Mouse (Mus musculus) forebrain, embryonic 16.5 days (tissue): ENCODE measurements around the gene Maats1. TPM values are rescaled to one million over a fixed set of nuclear protein-coding genes. Genes with fewer than 3 reads are reported as not detected.

Experiments
- ATAC-seq: fragments of 200-750 bp; cut with Nextera tagmentation; 2 replicates; pipeline ENCODE4 v1.8.0; 2017; ENCODE audit warnings: mild to moderate bottlenecking, moderate library complexity
- H3K27ac ChIP-seq: fragments of 300-500 bp; sonication (generic); 2 replicates; pipeline ENCODE4 v1.5.1; 2014; ENCODE audit warnings: low read length, control low read depth
- H3K27me3 ChIP-seq: fragments of 300-500 bp; sonication (generic); replicated peaks from 2 replicates; pipeline ENCODE4 v1.6.1; 2014; ENCODE audit warnings: low read length; ENCODE audit not compliant: control insufficient read depth, insufficient read depth
- H3K36me3 ChIP-seq: fragments of 300-500 bp; sonication (generic); 2 replicates; pipeline ENCODE4 v1.6.1; 2014; ENCODE audit not compliant: control insufficient read depth, insufficient read depth
- H3K4me1 ChIP-seq: fragments of 300-500 bp; sonication (generic); replicated peaks from 2 replicates; pipeline ENCODE4 v1.6.1; 2014; ENCODE audit warnings: low read length; ENCODE audit not compliant: control insufficient read depth, insufficient read depth
- H3K4me2 ChIP-seq: fragments of 300-500 bp; sonication (generic); 2 replicates; pipeline ENCODE4 v1.6.1; 2014; ENCODE audit warnings: mild to moderate bottlenecking, low read length, control low read depth
- H3K4me3 ChIP-seq: fragments of 300-500 bp; sonication (generic); replicated peaks from 2 replicates; pipeline ENCODE4 v1.5.1; 2014; ENCODE audit warnings: mild to moderate bottlenecking, low read length, control low read depth
- H3K9ac ChIP-seq: fragments of 300-500 bp; sonication (generic); replicated peaks from 2 replicates; pipeline ENCODE4 v1.6.1; 2014; ENCODE audit warnings: low read depth, low read length, control low read depth
- H3K9me3 ChIP-seq: fragments of 300-500 bp; sonication (generic); 2 replicates; pipeline ENCODE4 v1.6.1; 2016; ENCODE audit warnings: low read length; ENCODE audit not compliant: control insufficient read depth
- WGBS: fragments of 180-500 bp; shearing (Covaris S2); extraction: QIAGEN DNeasy Blood & Tissue Kit; methylation state at CpG from one replicate; pipeline ENCODE4 v1.1.7; 2014; 5-methylcytosine and 5-hydroxymethylcytosine counted together
- polyA plus RNA-seq: library from polyadenylated mRNA; unstranded; fragments of >200 nt; fragmentation: Nextera tagmentation; extraction: Ambion mirVana; gene quantifications from 2 replicates; pipeline ENCODE4 v1.2.1, GENCODE M21; 2015

Gene Maats1
- polyA plus RNA-seq, 1 experiment from 2014 or later = 0.66 TPM

DNA sequence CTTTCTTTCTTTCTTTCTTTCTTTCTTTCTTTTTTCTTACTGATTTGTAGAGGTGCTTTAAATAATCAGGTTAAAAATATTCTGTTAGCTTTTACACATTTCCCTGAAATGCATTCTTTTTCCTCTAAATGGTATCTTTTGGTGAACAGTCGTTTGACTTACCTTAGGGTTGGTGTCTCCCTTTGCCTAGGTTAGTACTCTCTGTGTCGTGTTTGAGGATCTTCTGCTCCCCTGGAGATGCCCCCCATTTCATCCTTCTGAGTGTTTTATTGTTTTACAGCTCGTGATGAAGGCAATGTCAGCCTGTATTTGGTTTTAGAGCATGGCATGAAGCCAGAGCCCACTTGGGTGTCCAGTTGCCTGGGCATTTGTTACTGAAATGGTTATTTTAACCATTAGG, 37.5 kb upstream of the Maats1 start:
- peaks cover 12% of the 10 kb centered on the region for H3K4me1 ChIP-seq
- ATAC-seq = no peak
- no peaks in the 10 kb centered on the region for H3K27me3 ChIP-seq
- H3K9ac ChIP-seq = no peak overlapping the region
- H3K27ac ChIP-seq = no peak overlapping the region
- H3K4me2 ChIP-seq = no peak overlapping the region
- H3K4me3 ChIP-seq = no peak overlapping the region
- no peaks in the 10 kb centered on the region for H3K36me3 ChIP-seq
- WGBS = 51% methylated on average over 3 of the region's 3 CpGs
- H3K9me3 ChIP-seq = no peaks in the 10 kb centered on the region

DNA sequence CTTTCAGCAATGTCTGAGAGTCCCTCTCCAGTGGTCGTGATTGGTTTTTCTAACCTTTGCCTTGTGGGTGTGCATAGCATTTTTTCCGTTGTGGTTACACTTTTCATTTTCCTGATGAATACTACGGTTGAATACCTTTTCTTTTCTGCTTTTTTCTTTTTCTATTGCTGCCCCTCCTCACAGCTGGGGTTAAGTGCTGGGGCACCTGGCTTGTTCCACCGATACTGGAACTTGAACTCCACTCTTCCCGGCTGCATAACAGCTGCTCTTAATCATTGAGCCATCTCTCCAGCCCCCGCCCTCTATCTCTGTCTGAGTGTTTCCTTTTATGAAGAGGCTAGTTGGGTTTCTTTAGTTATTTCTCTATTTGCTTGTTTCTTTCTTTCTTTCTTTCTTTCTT, 37.1 kb upstream of the Maats1 start:
- 61% methylated on average over 6 of the region's 6 CpGs for WGBS
- Histone ChIP-seq H3K9me3 (no peaks in the 10 kb centered on the region), H3K4me3 (no peak overlapping the region), H3K27ac (no peak overlapping the region), H3K4me1 (peaks cover 12% of the 10 kb centered on the region), H3K36me3 (no peaks in the 10 kb centered on the region), H3K9ac (no peak overlapping the region), H3K27me3 (no peaks in the 10 kb centered on the region), H3K4me2 (no peak overlapping the region)
- no peak for ATAC-seq

DNA sequence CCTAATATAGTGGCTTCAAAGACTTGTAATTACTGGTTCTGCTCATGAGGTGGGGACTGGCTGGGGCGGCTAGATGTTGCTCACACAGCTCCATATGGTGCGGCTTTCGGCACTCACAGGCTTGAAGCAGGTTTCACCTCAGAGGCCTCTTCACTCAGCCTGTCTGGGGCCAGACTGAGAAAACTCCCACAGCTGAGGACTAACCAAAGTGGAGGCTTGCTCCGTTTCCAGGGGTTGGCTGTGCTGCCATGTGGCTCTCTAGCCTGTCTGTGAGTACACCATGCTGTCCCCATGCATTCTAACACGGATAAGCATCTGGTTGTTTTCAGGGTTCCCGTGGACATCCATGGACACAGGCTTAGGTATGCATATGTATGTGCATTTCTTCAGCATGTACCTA, 36.6 kb upstream of the Maats1 start:
- H3K36me3 ChIP-seq = no peaks in the 10 kb centered on the region
- H3K4me3 ChIP-seq = no peak overlapping the region
- no peak overlapping the region for H3K4me2 ChIP-seq
- no peaks in the 10 kb centered on the region for H3K9me3 ChIP-seq
- ATAC-seq = no peak
- WGBS = 83% methylated on average over 6 of the region's 6 CpGs
- H3K9ac ChIP-seq = no peak overlapping the region
- H3K27me3 ChIP-seq = no peaks in the 10 kb centered on the region
- no peak overlapping the region for H3K27ac ChIP-seq
- peaks cover 12% of the 10 kb centered on the region for H3K4me1 ChIP-seq

DNA sequence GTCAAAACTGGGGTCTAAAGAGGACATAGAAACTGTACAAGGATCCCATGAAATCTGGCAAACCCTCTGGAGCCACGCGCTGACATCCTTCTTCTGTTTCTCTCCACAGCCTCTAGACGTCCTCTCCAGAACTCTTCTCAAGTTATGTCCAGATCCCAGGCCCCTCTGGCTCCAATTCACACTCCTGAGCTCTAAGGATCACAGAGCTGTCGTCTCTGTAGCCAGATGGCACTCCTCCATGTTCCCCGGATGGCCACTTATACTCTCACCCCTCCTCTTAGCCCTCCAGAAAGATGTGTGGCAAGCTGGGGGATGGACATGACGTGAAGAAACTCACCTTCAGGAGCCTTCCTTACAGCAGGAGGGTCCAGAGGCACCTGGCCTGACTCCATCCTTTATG, 35.6 kb upstream of the Maats1 start:
- H3K36me3 ChIP-seq = no peaks in the 10 kb centered on the region
- no peak overlapping the region for H3K4me2 ChIP-seq
- whole genome bisulfite sequencing = 85% methylated on average over 6 of the region's 6 CpGs
- no peak for ATAC-seq
- H3K9me3 ChIP-seq = no peaks in the 10 kb centered on the region
- H3K27me3 ChIP-seq = no peaks in the 10 kb centered on the region
- H3K4me1 ChIP-seq = peaks cover 12% of the 10 kb centered on the region
- H3K27ac ChIP-seq = no peak overlapping the region
- H3K4me3 ChIP-seq = no peak overlapping the region
- H3K9ac ChIP-seq = no peak overlapping the region

DNA sequence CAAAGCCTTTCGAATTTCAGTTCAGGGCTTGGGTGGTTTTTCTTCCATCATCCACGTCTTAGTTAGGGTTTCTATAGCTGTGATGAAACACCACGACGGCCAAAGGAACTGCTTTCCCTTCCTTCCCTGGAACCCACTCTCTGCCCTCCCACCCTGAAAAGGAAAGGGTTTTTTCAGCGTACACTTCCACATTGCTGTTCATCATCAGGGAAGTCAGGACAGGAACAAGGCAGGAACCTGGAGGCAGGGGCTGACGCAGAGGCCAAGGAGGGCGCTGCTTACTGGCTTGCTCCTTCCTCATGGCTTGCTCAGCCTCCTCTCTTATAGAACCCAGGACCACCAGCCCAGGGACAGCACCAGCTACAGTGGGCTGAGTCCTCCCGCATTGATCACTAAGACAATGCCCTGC, 34.9 kb upstream of the Maats1 start:
- H3K9ac ChIP-seq = peak overlapping the region; percentile 48; the same call in 1 of the 2 replicates
- H3K4me3 ChIP-seq = peak overlapping the region; percentile 32
- WGBS = 52% methylated on average over 8 of the region's 8 CpGs
- H3K27me3 ChIP-seq = no peaks in the 10 kb centered on the region
- ATAC-seq = peak; percentile 27; the same call in 1 of the 2 replicates
- H3K4me2 ChIP-seq = peak overlapping the region; percentile 47
- H3K36me3 ChIP-seq = no peaks in the 10 kb centered on the region
- no peaks in the 10 kb centered on the region for H3K9me3 ChIP-seq
- peaks cover 12% of the 10 kb centered on the region for H3K4me1 ChIP-seq
- H3K27ac ChIP-seq = peak overlapping the region; percentile 57

DNA sequence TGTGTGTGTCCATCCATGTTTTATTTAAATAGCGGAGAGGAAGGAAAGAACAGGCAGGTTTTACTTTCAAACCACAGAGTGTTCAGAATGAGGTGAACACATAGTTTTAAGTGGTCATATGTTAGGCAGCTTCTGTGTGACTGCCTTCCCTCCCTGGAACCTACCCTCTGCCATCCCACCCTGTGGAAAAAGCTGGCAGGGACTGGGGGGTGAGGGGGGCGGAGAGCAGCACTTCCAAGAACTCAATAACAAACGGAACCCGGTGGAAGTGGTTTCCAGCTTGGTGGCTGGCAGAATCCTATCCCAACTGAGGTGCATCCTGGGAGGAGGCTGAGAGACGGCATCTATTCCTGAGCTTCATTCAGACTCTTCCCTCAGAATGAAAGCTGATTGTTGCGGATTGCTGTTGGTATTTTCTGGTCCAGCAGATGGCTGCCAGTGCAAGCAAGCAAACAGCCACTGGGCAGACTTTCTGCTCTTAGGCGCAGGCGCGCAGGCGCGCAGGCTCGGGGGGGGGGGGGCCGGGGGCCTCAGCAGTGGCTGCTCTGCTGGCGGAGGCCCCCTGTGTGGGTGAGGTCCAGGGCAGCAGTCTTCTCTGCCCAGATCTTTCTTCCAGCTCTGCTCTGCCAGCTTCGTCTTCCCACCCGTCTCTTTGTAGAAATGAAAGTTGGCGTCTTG, 34.4 kb upstream of the Maats1 start:
- peak; percentile 93 for ATAC-seq
- Histone ChIP-seq H3K4me2 (peak overlapping the region; percentile 47), H3K4me1 (peaks cover 12% of the 10 kb centered on the region), H3K27me3 (no peaks in the 10 kb centered on the region), H3K36me3 (no peaks in the 10 kb centered on the region), H3K4me3 (peak overlapping the region; percentile 32), H3K9me3 (no peaks in the 10 kb centered on the region), H3K27ac (peak overlapping the region; percentile 57), H3K9ac (peak overlapping the region; percentile 48; the same call in 1 of the 2 replicates)
- 20% methylated on average over 17 of the region's 17 CpGs for WGBS

DNA sequence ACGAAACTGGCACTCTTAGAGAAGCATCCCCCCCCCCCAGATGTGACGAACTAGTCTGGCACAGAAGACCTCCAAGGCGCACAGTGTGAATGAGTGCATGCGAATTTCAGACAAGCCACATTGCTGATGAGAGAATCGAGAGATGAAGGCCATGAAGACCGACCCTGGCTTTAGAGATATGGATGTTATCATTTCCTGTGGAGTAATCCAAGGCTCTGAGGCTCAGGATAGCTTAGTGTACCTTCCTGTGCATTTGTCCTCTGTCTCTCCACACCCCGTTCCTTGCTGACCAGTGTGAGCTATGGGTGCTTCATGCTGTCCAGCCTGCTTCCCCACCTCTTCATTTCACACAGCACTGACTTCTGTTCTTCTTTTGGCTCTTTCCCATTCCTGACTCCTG, 33.2 kb upstream of the Maats1 start:
- H3K27ac ChIP-seq = no peak overlapping the region
- H3K4me2 ChIP-seq = no peak overlapping the region
- no peaks in the 10 kb centered on the region for H3K9me3 ChIP-seq
- ATAC-seq = no peak
- no peak overlapping the region for H3K9ac ChIP-seq
- H3K27me3 ChIP-seq = no peaks in the 10 kb centered on the region
- WGBS = 85% methylated on average over 7 of the region's 7 CpGs
- no peaks in the 10 kb centered on the region for H3K36me3 ChIP-seq
- H3K4me3 ChIP-seq = no peak overlapping the region
- H3K4me1 ChIP-seq = peaks cover 12% of the 10 kb centered on the region

DNA sequence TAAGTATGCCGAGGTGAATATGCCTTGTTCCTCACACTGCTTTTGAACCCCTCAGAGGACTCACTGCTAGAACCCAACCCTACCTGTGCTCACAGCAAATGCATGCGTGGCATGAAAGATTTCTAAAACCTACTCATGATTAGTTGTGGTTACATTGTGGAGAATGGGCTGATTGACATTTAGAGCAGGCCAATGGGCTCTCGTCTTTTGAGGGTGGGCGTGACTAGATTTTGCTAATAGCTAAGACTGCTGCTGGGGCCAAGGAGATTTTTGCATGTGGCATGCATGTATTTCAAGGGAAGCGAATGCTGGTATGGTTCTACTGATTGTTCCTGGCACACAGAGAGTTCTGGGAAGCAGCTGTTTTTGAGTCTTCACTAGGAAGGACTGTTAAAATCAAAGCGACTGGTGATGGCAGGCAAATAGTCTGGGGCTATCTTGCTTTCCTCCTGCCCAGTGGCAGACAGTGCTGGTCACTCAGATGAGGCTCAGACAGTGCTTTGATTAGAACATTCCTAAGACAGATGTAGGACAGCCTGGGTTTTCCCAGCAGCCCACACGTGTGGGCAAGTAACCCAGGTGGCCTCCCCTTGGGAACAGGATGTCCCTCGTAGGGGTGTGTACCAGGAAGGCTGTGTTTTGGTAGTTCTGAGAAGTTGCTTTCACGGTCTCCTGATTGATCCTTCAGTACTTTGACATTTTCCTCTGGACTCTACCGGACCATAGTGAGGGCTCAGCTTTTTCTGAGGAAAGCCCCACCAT, 32.6 kb upstream of the Maats1 start:
- H3K4me2 ChIP-seq = no peak overlapping the region
- WGBS = 83% methylated on average over 10 of the region's 10 CpGs
- H3K9me3 ChIP-seq = no peaks in the 10 kb centered on the region
- no peaks in the 10 kb centered on the region for H3K36me3 ChIP-seq
- H3K27ac ChIP-seq = no peak overlapping the region
- H3K4me1 ChIP-seq = peaks cover 12% of the 10 kb centered on the region
- H3K27me3 ChIP-seq = no peaks in the 10 kb centered on the region
- no peak overlapping the region for H3K4me3 ChIP-seq
- H3K9ac ChIP-seq = no peak overlapping the region
- ATAC-seq = no peak

DNA sequence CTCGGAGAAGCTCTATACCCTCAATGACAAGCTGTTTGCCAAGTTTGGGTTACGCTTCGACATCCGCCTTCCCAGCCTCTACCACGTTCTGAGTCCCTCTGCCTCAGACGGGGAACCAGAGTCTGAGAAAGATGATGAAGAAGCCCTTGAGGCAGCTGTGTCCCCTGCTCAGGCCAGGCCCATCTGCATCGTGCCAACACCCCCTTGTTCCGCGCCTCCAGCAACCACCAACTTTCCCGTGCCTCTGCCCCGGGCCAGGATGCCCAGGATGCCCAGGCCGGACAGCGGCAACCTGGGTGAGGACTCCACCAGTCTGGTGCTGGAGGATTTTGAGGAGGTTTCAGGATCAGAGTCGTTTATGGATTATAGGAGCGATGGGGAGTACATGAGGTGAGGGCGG, 32.0 kb upstream of the Maats1 start:
- no peaks in the 10 kb centered on the region for H3K36me3 ChIP-seq
- no peaks in the 10 kb centered on the region for H3K27me3 ChIP-seq
- H3K9me3 ChIP-seq = no peaks in the 10 kb centered on the region
- peaks cover 12% of the 10 kb centered on the region for H3K4me1 ChIP-seq
- no peak for ATAC-seq
- no peak overlapping the region for H3K27ac ChIP-seq
- no peak overlapping the region for H3K9ac ChIP-seq
- 82% methylated on average over 16 of the region's 16 CpGs for WGBS
- no peak overlapping the region for H3K4me3 ChIP-seq
- H3K4me2 ChIP-seq = no peak overlapping the region
